Comparison of ENCODE assay signal across 17 mouse cellular contexts in the genomic region with DNA sequence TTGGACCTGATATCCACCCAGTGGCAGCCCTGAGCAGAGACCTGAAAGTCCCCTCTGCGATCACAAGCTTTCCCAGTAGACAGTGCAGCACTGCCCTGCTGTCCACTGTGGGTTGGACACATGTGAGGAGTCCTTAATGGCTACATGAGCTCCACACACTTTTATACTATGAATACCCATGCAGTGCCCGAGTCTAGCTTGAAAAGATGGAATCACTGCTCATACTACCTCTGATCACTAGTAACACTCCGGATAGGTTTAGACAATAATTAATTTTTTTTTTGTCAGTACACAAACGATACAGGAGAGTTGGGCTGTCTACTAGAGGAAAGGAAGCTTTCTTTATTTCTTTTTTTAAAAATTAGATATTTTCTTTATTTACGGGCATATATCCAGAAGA.
"Had no signal": no experiment of that assay in that cellular context is flagged by ENCODE, and none has a peak within 500 bp of the region (broad histone marks: within the 10 kb centered on the region; RNA-seq: fewer than 3 reads in every experiment).

A gene (minus strand): TSS at position 101 of the 400 bp plus-strand sequence.

- ATAC-seq: liver, embryonic 12.5 days; liver, postnatal 0 days; lung, postnatal 0 days; midbrain, embryonic 13.5 days; midbrain, embryonic 15.5 days; midbrain, embryonic 16.5 days had no signal

- DNase-seq: left cerebral cortex, postnatal 4 days; liver; liver, embryonic 13.5 days; liver, postnatal 0 days; lung, adult 18-20 months; lung, adult 2 months; lung, embryonic 14.5 days; lung, postnatal 10 days; lung, postnatal 14 days; lung, postnatal 36 days; lung, postnatal 4 days; midbrain, embryonic 14.5 days had no signal
